Mouse (Mus musculus) lung, adult 2 months (tissue): ENCODE measurements around the gene Cfap299.

Experiments
- CTCF ChIP-seq: fragments of 200-500 bp; IDR thresholded peaks from 2 replicates; pipeline ENCODE4 v1.5.1; 2011; ENCODE audit warnings: mild to moderate bottlenecking, low read length, control low read depth; ENCODE audit not compliant: insufficient read depth
- POLR2A ChIP-seq: fragments of 200-500 bp; IDR thresholded peaks from 2 replicates; pipeline ENCODE4 v1.6.1; 2011; ENCODE audit warnings: low read depth, mild to moderate bottlenecking, control low read depth, low read length, borderline replicate concordance; ENCODE audit errors: extremely low read depth

DNA sequence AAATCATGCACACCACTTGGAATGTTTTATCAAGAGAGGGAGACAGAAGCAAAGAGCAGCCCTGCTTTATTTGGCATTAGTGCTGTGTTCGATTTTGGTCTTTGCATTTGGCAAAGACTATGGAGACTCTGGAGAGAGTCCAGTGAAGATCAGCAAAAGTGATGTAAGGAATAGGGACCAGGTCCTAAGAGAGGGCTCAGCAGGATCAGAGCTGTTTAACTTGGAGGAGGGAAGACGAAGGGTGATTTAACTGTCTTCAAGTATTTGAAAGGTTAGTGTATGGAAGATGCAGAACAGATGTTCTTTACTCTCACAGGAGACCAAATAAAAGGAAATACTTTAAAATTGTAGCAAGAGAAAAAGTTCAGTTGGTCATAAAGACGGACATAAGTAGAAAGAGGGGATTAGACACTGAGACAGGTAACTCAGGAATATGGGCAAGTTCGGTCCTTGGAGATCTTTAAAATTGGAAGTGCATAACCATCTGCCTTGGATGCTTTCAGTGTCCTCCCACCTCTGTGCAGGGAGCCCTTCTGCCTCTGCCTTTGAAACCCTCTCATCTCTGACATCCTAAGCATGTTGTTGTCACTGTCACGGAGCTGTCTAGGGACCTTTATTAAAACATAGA, 31.8 kb downstream of the Cfap299 start:
- TF ChIP-seq CTCF (no peak), POLR2A (no peak)
